Mouse (Mus musculus): ENCODE measurements around the gene Dusp1. TPM values are rescaled to one million over a fixed set of nuclear protein-coding genes. Genes with fewer than 3 reads are reported as not detected.

The Dusp1 gene
- polyA plus RNA-seq, 1 experiment: 107 TPM

DNA sequence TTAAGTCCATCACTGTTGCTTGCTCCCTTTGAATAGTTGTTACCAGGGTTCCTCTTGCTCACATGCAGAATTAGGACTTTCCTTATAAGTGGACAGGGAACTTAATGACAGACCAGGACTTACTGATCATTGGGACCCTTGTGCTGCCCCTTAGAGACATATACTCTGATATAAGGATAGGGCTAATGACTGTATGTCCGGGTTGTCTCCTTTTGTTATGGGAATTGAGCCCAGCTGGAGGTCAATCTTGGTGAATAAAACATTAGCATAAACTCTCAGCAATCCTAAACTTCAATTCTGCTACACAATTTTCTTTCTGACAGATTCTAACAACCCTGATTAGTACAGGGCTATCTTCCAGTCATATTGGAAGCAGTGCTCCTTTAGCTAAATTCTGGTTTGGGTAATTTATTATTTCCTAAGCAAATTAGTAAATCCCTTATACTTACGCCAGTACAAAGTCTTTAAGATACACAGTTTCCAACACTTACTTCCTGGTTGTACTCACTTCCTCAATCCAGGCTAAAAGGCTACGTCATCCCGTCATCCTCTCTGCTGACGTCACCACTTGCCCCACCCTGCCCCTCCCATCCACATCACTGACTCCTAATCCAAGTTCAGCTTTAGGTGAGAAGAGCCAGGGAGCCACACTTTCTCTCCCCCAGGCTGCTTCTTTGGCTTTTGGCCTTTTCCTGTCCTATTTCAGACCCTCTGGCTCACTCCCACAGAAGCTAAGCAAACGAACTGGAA is 24.0 kb downstream of the Dusp1 start:
- Histone ChIP-seq H3K36me3 (ENCODE audit: control insufficient read depth) (no peaks in the 10 kb centered on the region), H3K4me3 (replicated peaks) (no peak overlapping the region), H3K27me3 (ENCODE audit: control insufficient read depth) (peaks cover 25% of the 10 kb centered on the region), H3K4me1 (ENCODE audit: control insufficient read depth) (peaks cover 52% of the 10 kb centered on the region), H3K9me3 (ENCODE audit: control insufficient read depth, low read length) (no peaks in the 10 kb centered on the region)
- TF ChIP-seq TAL1 (IDR thresholded peaks at IDR 0.05; ENCODE audit: low read length) (no peak), GATA1 (IDR thresholded peaks at IDR 0.05; ENCODE audit: low read length) (no peak)

DNA sequence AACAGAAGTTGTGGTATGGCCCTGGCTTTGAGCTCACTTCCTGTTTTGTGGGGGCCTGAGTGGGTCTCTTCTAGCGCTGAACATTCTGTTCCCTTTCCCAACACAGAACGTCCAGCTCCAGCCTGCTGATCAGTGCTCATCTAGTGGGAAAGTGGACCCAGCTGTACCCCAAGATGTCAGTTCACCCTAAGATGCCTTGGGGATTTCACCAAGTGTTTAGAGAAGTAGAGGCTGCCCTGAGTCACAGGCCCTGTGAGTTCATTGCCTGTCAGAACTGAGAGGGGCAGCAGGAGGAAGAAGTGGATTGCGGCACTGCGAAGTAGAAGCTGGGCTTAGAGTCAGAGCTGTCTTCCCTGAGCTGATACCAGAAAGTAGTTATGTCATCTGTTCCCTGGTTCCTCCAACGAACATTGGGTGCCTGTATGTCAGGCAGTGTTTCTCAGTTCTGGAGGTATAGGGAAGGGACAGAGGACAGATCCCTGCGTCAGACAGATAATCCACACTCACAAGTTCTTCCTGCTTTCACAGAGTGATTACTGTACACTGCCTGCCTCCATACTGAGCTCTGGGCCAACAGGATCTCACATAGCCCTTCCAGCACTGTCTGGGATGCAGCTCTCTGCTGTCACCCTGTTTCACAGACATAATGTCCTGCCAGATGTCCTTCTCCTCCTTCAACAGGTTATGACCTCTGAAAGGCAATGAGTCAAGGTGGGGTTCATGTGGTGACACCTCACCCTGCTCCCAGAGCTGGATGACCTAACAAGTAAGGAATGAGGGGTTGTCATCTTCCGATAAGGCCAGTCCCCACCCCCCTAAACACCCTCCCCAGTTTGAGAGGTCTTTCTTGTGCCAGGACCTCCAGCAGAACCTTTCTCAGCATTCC is 26.4 kb downstream of the Dusp1 start:
- H3K4me1 ChIP-seq (ENCODE audit: control insufficient read depth): peaks cover 64% of the 10 kb centered on the region

DNA sequence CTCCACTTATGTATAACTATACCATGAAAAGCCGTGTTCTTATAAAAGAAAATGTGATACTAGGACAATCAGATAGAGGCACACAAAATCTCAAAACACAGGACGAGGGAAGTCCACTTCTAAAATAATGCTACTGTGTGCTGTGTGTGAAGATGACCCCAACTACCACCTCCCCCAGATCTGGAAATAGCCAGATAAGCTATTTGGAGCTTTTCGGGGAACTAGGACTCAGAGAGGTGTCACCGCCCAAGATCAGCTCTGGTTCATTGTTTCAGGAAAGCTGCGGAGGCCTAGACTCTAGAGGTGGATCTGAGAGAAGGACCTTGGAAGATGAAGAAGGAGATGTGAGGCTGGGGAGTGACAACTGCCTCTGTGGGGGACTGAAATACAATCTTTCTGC is 27.2 kb downstream of the Dusp1 start:
- H3K4me1 ChIP-seq (ENCODE audit: control insufficient read depth): peaks cover 64% of the 10 kb centered on the region
- no peak for TF ChIP-seq TAL1 (IDR thresholded peaks at IDR 0.05; ENCODE audit: low read length)
- no peak overlapping the region for H3K4me3 ChIP-seq (replicated peaks)

More for the DNA sequence above, 26.4 kb downstream of the Dusp1 start:
- Histone ChIP-seq H3K27me3 (ENCODE audit: control insufficient read depth) (peaks cover 19% of the 10 kb centered on the region), H3K36me3 (ENCODE audit: control insufficient read depth) (no peaks in the 10 kb centered on the region), H3K9me3 (ENCODE audit: control insufficient read depth, low read length) (no peaks in the 10 kb centered on the region), H3K4me3 (replicated peaks) (no peak overlapping the region)
- TF ChIP-seq GATA1 (IDR thresholded peaks at IDR 0.05; ENCODE audit: low read length): no peak
- TF ChIP-seq TAL1 (IDR thresholded peaks at IDR 0.05; ENCODE audit: low read length): no peak

DNA sequence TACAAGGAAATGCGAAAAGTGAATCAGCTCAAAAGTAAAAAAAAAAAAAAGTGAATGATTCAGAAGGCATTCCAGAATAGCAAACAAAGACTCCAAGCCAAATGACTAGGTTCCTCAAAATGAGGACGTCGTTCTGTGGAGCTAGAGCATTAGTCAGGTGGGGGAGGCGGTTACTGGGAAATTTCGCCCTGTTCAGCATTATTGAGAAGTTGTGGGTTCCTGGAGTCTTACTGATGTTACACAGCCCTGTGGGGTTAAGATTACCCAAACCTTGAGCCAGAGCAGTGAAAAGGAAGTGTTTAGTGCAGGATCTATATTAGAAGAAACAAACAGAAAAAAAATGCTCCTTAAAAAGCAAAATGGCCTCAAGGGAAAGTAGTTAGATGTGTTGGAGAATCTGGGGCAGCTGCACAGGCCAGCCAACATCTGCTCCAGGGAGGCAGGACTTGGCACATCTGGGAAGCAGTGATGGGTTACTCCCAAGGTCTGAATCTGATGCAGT is 28.0 kb downstream of the Dusp1 start:
- Histone ChIP-seq H3K9me3 (ENCODE audit: control insufficient read depth, low read length) (no peaks in the 10 kb centered on the region), H3K36me3 (ENCODE audit: control insufficient read depth) (no peaks in the 10 kb centered on the region), H3K27me3 (ENCODE audit: control insufficient read depth) (peaks cover 9% of the 10 kb centered on the region), H3K4me3 (replicated peaks) (no peak overlapping the region), H3K4me1 (ENCODE audit: control insufficient read depth) (peaks cover 64% of the 10 kb centered on the region)
- TF ChIP-seq GATA1 (IDR thresholded peaks at IDR 0.05; ENCODE audit: low read length) (no peak), TAL1 (IDR thresholded peaks at IDR 0.05; ENCODE audit: low read length) (no peak)

More for the DNA sequence above, 27.2 kb downstream of the Dusp1 start:
- H3K9me3 ChIP-seq (ENCODE audit: control insufficient read depth, low read length): no peaks in the 10 kb centered on the region
- H3K36me3 ChIP-seq (ENCODE audit: control insufficient read depth): no peaks in the 10 kb centered on the region
- peaks cover 12% of the 10 kb centered on the region for H3K27me3 ChIP-seq (ENCODE audit: control insufficient read depth)

DNA sequence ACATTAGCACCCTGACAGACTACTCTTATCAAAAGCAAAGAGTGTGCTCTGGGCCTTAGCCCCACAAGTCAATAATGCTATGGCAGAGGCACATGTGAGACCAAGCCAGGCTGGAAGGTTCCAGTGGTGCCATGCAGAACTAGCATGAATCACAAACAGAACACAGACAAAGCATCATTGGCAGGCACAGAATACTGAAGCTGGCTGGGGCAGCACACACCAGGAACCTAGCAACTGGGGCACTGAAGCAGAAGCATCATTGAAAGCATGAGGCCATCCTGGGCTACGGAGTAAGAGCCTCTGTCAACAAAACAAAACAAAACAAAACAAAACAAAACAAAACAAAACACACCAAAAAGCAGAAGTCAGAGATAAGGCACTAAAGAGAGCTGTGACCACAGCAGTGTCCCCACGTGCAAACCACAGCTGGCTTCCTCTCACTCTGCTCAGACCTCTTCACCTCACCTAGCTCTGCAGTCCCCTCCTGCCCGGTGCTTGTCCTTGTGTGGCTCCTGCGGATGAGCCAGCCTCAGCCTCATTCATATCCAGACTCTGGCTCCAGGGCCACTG is 29.4 kb downstream of the Dusp1 start:
- Histone ChIP-seq H3K4me1 (ENCODE audit: control insufficient read depth) (peaks cover 53% of the 10 kb centered on the region), H3K4me3 (replicated peaks) (no peak overlapping the region), H3K27me3 (ENCODE audit: control insufficient read depth) (peaks cover 4% of the 10 kb centered on the region; the same call in 1 of the 2 replicates), H3K9me3 (ENCODE audit: control insufficient read depth, low read length) (no peaks in the 10 kb centered on the region), H3K36me3 (ENCODE audit: control insufficient read depth) (no peaks in the 10 kb centered on the region)
- TF ChIP-seq TAL1 (IDR thresholded peaks at IDR 0.05; ENCODE audit: low read length) (no peak), GATA1 (IDR thresholded peaks at IDR 0.05; ENCODE audit: low read length) (no peak)

GRCm38 (mm10) chr17:26531395-26532027 is 30.4 kb downstream of the Dusp1 start:
- Histone ChIP-seq H3K4me3 (replicated peaks) (no peak overlapping the region), H3K4me1 (ENCODE audit: control insufficient read depth) (peaks cover 48% of the 10 kb centered on the region)
- TF ChIP-seq TAL1 (IDR thresholded peaks at IDR 0.05; ENCODE audit: low read length) (no peak), GATA1 (IDR thresholded peaks at IDR 0.05; ENCODE audit: low read length) (no peak)

DNA sequence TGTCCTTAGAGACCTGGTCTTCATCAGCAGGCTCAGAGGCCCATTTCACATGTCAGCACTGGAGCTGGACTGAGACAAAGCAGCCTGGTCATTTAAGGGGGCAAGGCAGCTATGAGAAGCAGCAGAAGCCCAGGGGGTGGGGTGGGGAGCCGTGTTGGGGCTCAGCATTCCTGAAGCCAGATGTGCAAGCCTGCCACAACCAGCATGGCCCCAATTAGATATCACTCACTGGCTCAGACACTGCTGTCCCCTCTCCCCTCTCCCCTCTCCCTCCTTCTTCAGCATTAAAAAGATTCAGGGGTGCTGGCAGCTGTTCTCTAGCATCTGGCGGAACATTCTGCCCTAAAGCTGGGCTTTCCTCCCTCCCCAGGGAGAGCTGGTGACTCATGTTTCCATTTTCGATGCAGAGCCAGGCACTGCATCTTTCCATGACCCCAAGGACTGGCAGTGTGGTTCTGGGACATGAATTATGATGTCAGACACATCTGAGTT is 31.3 kb downstream of the Dusp1 start:
- peaks cover 4% of the 10 kb centered on the region; the same call in 1 of the 2 replicates for H3K27me3 ChIP-seq (ENCODE audit: control insufficient read depth)
- H3K4me1 ChIP-seq (ENCODE audit: control insufficient read depth): peaks cover 39% of the 10 kb centered on the region
- H3K9me3 ChIP-seq (ENCODE audit: control insufficient read depth, low read length): no peaks in the 10 kb centered on the region; the same call in 1 of the 2 replicates
- no peaks in the 10 kb centered on the region for H3K36me3 ChIP-seq (ENCODE audit: control insufficient read depth)
- no peak overlapping the region for H3K4me3 ChIP-seq (replicated peaks)
- TF ChIP-seq GATA1 (IDR thresholded peaks at IDR 0.05; ENCODE audit: low read length) (no peak), TAL1 (IDR thresholded peaks at IDR 0.05; ENCODE audit: low read length) (no peak)

More at GRCm38 (mm10) chr17:26531395-26532027, 30.4 kb downstream of the Dusp1 start:
- peaks cover 4% of the 10 kb centered on the region; the same call in 1 of the 2 replicates for H3K27me3 ChIP-seq (ENCODE audit: control insufficient read depth)
- no peaks in the 10 kb centered on the region for H3K36me3 ChIP-seq (ENCODE audit: control insufficient read depth)
- H3K9me3 ChIP-seq (ENCODE audit: control insufficient read depth, low read length): no peaks in the 10 kb centered on the region

DNA sequence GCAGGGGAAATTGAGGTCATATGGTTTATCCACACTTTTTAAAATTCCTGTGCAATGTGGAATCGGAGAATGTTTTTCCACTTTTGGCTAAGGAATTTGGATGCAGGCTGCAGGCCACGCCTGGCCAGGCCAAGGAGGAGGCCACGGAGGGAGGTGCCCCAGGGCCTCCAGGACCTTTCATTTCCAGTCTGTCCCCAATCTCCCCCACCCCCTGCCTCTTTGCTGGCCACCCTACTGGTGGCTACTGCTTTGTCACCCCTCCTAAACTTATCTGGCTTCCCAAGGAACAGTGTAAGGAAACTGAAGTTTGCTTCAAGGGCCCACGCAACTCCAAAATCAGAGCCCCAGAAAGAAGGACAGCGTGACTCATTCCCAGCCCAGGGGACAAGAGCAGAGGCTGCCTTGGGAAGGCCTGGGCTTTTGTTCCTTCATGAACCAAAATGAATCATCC is 32.1 kb downstream of the Dusp1 start:
- TF ChIP-seq GATA1 (IDR thresholded peaks at IDR 0.05; ENCODE audit: low read length) (no peak), TAL1 (IDR thresholded peaks at IDR 0.05; ENCODE audit: low read length) (no peak)
- Histone ChIP-seq H3K4me1 (ENCODE audit: control insufficient read depth) (peaks cover 33% of the 10 kb centered on the region), H3K27me3 (ENCODE audit: control insufficient read depth) (peaks cover 9% of the 10 kb centered on the region), H3K4me3 (replicated peaks) (no peak overlapping the region), H3K36me3 (ENCODE audit: control insufficient read depth) (no peaks in the 10 kb centered on the region), H3K9me3 (ENCODE audit: control insufficient read depth, low read length) (no peaks in the 10 kb centered on the region; the same call in 1 of the 2 replicates)

All from erythroblast, embryonic 14.5 days (primary cell).